Mouse (Mus musculus) stomach, embryonic 16.5 days (tissue): ENCODE measurements at regions not wholly inside any gene's neighbourhood (a gene's known extent, or its start where the extent isn't known, plus 50 kb on each side); places are given as distances from the start of the nearest gene placed in this dataset.

ENCODE experiments used
- ATAC-seq: fragments of 200-750 bp; cut with Nextera tagmentation; 2 replicates; pipeline ENCODE4 v1.8.0; 2017; ENCODE audit warnings: moderate number of reproducible peaks, moderate TSS enrichment; ENCODE audit not compliant: insufficient read depth, low FRiP score
- H3K27ac ChIP-seq: fragments of 300-500 bp; sonication (generic); 2 replicates; pipeline ENCODE4 v1.5.1; 2014; ENCODE audit warnings: low read length
- H3K27me3 ChIP-seq: fragments of 300-500 bp; sonication (generic); 2 replicates; pipeline ENCODE4 v1.6.1; 2014; ENCODE audit warnings: low read length, control low read depth, mixed read lengths; ENCODE audit not compliant: control insufficient read depth, insufficient read depth
- H3K36me3 ChIP-seq: fragments of 300-500 bp; sonication (generic); 2 replicates; pipeline ENCODE4 v1.6.1; 2014; ENCODE audit warnings: low read length; ENCODE audit not compliant: control insufficient read depth, insufficient read depth
- H3K4me1 ChIP-seq: fragments of 300-500 bp; sonication (generic); 2 replicates; pipeline ENCODE4 v1.6.1; 2014; ENCODE audit warnings: low read length, control low read depth, mixed read lengths; ENCODE audit not compliant: control insufficient read depth, insufficient read depth
- H3K4me2 ChIP-seq: fragments of 300-500 bp; sonication (generic); 2 replicates; pipeline ENCODE4 v1.6.1; 2014; ENCODE audit warnings: low read depth, low read length, mixed read lengths
- H3K4me3 ChIP-seq: fragments of 300-500 bp; sonication (generic); replicated peaks from 2 replicates; pipeline ENCODE4 v1.5.1; 2014; ENCODE audit warnings: mild to moderate bottlenecking, low read length
- H3K9ac ChIP-seq: fragments of 300-500 bp; sonication (generic); 2 replicates; pipeline ENCODE4 v1.6.1; 2014; ENCODE audit warnings: low read length
- H3K9me3 ChIP-seq: fragments of 300-500 bp; sonication (generic); replicated peaks from 2 replicates; pipeline ENCODE4 v1.6.1; 2016; ENCODE audit warnings: low read length, control low read depth; ENCODE audit not compliant: control insufficient read depth
- WGBS: fragments of 180-500 bp; shearing (Covaris S2); extraction: QIAGEN DNeasy Blood & Tissue Kit; methylation state at CpG from one replicate; pipeline ENCODE4 v1.1.7; 2014; 5-methylcytosine and 5-hydroxymethylcytosine counted together

DNA sequence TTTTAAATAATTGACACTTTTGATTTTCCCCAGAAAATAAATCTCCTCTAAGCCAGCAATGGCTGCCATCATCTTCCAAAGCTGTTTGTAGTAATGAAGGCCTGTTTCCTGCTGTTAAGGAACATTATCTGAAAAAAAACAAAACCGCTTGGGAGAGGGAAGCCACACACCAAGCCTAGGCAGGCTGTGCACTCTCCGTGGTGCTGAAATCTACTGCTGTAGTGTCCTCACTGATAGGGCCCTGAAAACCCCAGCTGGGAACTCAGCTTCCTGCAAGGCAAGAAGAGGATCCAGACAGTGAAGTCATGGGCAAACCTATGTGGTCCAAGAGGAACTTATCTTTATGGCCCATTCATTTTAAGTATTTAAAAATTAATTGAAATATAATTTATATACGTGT, 590.2 kb upstream of the Tmem132c start:
- Histone ChIP-seq H3K4me1 (no peaks in the 10 kb centered on the region), H3K27ac (no peak overlapping the region), H3K4me3 (no peak overlapping the region), H3K27me3 (no peaks in the 10 kb centered on the region), H3K36me3 (no peaks in the 10 kb centered on the region), H3K9ac (no peak overlapping the region), H3K9me3 (no peaks in the 10 kb centered on the region), H3K4me2 (no peak overlapping the region)
- no peak for ATAC-seq
- 11% methylated on average over 3 of the region's 3 CpGs for WGBS

DNA sequence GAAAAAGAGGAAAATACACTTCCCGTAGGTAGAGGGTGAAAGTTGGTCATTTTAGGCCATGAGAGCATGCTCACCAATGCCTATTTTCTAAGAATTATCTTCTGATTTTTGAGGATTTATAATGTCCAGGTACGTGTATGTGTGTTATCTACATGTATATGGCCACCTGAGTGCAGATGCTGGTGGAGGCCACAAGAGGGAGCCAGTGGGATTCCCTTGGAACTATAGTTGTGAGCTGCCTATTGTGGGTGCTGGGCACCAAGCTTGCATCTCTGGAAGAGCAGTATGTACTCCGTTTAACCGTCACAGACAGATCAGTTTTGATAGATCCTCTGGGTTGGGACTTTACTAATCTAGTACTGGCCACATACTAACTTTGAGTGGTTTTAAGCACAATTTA, 579.0 kb upstream of the Tmem132c start:
- Histone ChIP-seq H3K4me1 (no peaks in the 10 kb centered on the region), H3K9ac (no peak overlapping the region), H3K27ac (no peak overlapping the region), H3K9me3 (0 out of 2 replicates have a peak, but pooled peaks cover 4% of the 10 kb centered on the region), H3K27me3 (no peaks in the 10 kb centered on the region), H3K4me3 (no peak overlapping the region), H3K36me3 (no peaks in the 10 kb centered on the region), H3K4me2 (no peak overlapping the region)
- ATAC-seq, result no peak
- WGBS, result 88% methylated on average over 4 of the region's 4 CpGs

DNA sequence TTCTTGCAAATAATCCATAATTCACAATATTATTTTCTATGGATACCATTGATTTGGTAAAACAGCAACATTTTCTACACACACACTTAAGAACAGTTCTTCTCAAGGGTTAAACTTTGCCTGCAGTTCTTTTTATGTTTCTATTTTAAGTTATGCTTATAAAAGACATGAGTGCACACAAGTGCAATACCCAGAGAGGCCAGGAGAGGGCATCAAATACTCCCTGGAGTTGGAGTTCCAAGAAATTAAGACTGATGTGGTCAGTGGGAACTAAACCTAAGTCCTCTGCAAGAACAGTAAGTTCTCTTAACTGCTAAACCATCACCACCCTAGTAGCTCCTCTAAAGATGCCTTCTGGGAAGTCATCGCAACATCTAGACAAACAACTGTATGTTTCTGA, 570.5 kb upstream of the Tmem132c start:
- no peak overlapping the region for H3K9ac ChIP-seq
- no peak overlapping the region for H3K4me2 ChIP-seq
- no peaks in the 10 kb centered on the region for H3K36me3 ChIP-seq
- H3K4me3 ChIP-seq, result no peak overlapping the region
- H3K27me3 ChIP-seq, result no peaks in the 10 kb centered on the region
- 61% methylated on average over 1 of the region's 1 CpGs for WGBS
- H3K9me3 ChIP-seq, result no peaks in the 10 kb centered on the region
- no peak for ATAC-seq
- H3K4me1 ChIP-seq, result no peaks in the 10 kb centered on the region
- H3K27ac ChIP-seq, result no peak overlapping the region

DNA sequence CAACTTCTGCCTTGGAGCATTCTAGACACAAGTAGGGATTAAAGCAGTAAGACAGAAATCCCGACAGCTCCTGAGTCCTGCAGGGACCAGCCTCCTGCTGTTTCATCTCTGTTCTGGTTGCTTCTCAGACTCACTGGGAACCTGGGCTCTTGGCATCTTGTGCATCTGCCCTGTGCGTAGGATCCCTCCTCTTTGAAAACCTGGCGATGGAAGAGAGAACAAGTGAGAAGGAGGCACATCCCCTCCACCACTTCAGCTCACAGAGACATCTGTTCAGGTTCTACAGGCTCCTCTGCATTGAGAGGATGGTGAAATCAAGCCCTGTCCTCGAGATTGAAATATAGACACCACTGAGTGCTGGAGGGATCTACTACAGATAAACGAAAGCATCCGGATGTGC, 561.3 kb upstream of the Tmem132c start:
- no peak overlapping the region for H3K4me3 ChIP-seq
- H3K4me1 ChIP-seq, result no peaks in the 10 kb centered on the region
- no peaks in the 10 kb centered on the region for H3K9me3 ChIP-seq
- H3K36me3 ChIP-seq, result no peaks in the 10 kb centered on the region
- ATAC-seq, result no peak
- no peak overlapping the region for H3K27ac ChIP-seq
- no peak overlapping the region for H3K9ac ChIP-seq
- WGBS, result 52% methylated on average over 6 of the region's 6 CpGs
- H3K27me3 ChIP-seq, result no peaks in the 10 kb centered on the region
- H3K4me2 ChIP-seq, result no peak overlapping the region

DNA sequence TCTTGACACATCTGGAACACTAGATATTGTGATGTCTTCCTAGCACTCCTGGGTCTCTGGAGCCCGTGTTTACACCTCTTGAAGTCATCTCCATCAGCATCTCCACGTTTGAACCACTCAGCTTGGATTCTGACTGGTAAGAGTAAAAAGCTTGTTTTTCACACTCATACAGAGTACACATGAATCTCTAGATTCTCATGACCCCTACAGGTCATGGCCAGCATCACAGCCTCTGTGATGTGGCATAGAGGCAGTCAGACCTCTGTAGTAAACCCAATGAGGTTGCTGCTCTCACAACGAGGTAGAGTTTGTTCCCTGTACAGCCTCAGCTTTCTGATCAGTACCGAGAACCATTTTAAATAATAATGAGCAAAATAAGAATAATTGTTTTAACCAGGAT, 542.3 kb upstream of the Tmem132c start:
- 50% methylated on average over 4 of the region's 4 CpGs for WGBS
- Histone ChIP-seq H3K9me3 (no peaks in the 10 kb centered on the region), H3K27me3 (no peaks in the 10 kb centered on the region), H3K4me2 (no peak overlapping the region), H3K9ac (no peak overlapping the region), H3K27ac (no peak overlapping the region), H3K4me3 (no peak overlapping the region), H3K4me1 (no peaks in the 10 kb centered on the region), H3K36me3 (no peaks in the 10 kb centered on the region)
- ATAC-seq, result no peak

DNA sequence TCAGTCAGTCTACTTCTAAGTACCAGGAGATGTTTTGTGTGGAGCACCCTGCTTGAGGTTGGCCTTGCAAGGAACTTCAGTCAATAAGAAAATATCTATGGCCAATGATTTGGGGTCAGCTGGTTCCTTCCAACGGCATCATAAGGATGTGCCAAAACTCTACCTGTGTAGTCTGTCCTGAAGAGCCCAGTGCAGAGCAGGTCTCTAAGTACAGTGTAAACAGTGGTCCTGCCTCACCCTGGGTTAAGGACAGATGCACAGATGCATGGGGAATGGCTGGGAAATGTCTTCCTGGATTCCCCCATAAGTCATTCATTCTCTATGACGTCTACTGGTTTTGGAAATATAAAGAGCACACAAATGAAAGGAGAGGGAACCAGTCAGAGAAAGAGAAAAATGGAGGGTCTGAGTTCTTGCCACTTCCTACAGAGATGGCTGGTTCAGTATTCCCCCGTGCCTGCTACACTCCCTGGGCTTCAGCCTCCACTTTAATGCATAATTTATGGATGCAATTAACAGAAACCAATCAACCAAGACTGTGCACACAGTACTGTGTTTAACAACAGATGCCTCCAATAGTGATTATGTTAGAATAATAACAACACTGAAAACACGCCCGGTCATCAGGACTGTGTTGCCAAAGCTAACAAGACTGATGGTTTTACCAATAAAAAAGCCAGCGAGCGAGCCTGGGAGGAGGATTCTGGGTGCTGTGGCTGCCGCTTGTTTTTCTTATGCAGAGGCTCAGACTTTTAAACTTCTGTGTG, 537.9 kb upstream of the Tmem132c start:
- H3K9me3 ChIP-seq, result no peaks in the 10 kb centered on the region
- WGBS, result 72% methylated on average over 8 of the region's 8 CpGs
- ATAC-seq, result no peak
- no peak overlapping the region for H3K4me2 ChIP-seq
- H3K36me3 ChIP-seq, result no peaks in the 10 kb centered on the region
- H3K4me1 ChIP-seq, result no peaks in the 10 kb centered on the region
- no peaks in the 10 kb centered on the region; the same call in 1 of the 2 replicates for H3K27me3 ChIP-seq
- H3K4me3 ChIP-seq, result no peak overlapping the region
- H3K27ac ChIP-seq, result no peak overlapping the region
- H3K9ac ChIP-seq, result no peak overlapping the region

DNA sequence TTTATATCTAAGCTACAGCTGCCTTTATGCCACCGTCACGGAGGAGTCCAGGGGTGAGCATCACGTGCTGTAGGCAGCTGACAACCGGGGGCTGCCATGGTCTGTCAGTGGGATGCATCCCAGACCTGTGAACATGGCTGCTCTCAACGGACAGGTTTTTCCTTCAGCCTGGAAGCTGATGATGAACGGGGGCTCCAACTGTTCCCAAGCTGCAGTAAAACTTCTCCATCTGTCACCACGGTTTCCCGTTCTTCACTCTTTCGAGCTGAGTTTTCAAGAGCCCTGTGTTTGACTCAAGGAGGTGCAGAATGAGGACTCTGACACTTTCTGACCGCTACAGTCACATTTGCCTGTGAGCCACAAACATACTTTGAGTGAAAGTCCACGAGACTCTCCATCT, 535.7 kb upstream of the Tmem132c start:
- Histone ChIP-seq H3K4me2 (no peak overlapping the region), H3K27ac (no peak overlapping the region), H3K4me3 (no peak overlapping the region), H3K9me3 (no peaks in the 10 kb centered on the region), H3K4me1 (no peaks in the 10 kb centered on the region), H3K27me3 (no peaks in the 10 kb centered on the region; the same call in 1 of the 2 replicates), H3K9ac (no peak overlapping the region), H3K36me3 (no peaks in the 10 kb centered on the region)
- 43% methylated on average over 11 of the region's 11 CpGs for WGBS
- no peak for ATAC-seq

DNA sequence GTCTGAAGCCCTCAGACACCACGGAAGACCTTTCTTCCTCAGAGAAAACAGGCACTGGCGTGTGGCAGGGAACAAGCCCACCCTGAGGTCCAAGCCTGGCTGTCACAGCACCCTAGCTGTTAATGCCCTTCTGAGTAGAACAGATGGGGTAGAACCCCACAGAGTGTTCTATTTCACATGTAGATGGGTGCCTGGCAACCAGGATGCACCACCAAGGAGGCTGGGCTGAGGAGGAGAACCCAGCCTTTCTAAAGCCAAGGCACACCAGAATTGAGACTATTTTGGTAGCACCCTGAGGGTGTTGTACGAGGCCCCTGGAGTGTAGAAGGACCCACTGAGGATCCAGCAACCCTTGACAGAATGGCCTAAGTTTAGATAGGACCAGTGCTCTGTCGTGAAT, 534.9 kb upstream of the Tmem132c start:
- H3K9me3 ChIP-seq, result no peaks in the 10 kb centered on the region
- H3K9ac ChIP-seq, result no peak overlapping the region
- no peaks in the 10 kb centered on the region for H3K4me1 ChIP-seq
- H3K36me3 ChIP-seq, result no peaks in the 10 kb centered on the region
- no peak overlapping the region for H3K27ac ChIP-seq
- H3K4me3 ChIP-seq, result no peak overlapping the region
- no peak for ATAC-seq
- 65% methylated on average over 4 of the region's 4 CpGs for WGBS
- no peak overlapping the region for H3K4me2 ChIP-seq
- no peaks in the 10 kb centered on the region; the same call in 1 of the 2 replicates for H3K27me3 ChIP-seq

DNA sequence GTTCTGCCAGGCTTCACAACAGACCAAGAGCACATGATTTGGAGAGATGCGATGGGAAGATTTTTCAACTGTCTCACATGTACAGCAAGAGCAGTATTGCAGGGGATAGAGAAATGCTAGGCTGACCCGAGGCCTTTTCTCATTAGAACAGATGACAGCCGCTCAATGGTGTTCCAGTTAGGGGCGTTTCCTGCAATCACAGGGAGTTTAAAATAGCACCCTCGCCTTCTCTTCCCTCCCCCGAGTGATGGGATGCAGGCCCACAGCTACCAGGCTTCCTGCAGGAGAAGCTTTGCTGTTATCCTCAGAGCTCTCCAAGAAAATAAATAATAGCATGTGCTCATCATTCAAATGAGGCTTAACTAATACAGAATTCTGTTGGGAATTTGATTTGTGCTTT, 526.9 kb upstream of the Tmem132c start:
- H3K36me3 ChIP-seq, result no peaks in the 10 kb centered on the region
- 41% methylated on average over 6 of the region's 6 CpGs for WGBS
- no peak overlapping the region for H3K9ac ChIP-seq
- H3K27ac ChIP-seq, result no peak overlapping the region
- H3K4me1 ChIP-seq, result no peaks in the 10 kb centered on the region
- no peaks in the 10 kb centered on the region for H3K27me3 ChIP-seq
- ATAC-seq, result no peak
- no peaks in the 10 kb centered on the region for H3K9me3 ChIP-seq
- no peak overlapping the region for H3K4me3 ChIP-seq
- no peak overlapping the region for H3K4me2 ChIP-seq
